Mouse (Mus musculus): ENCODE results near the gene Gpx3. TPM values are rescaled to one million over a fixed set of nuclear protein-coding genes. Genes with fewer than 3 reads are reported as not detected.

Gpx3 gene
- under 1 TPM; 0.04 to 0.30 TPM for polyA plus RNA-seq (2012; fragmentation: generic; extraction: Trizol)

DNA sequence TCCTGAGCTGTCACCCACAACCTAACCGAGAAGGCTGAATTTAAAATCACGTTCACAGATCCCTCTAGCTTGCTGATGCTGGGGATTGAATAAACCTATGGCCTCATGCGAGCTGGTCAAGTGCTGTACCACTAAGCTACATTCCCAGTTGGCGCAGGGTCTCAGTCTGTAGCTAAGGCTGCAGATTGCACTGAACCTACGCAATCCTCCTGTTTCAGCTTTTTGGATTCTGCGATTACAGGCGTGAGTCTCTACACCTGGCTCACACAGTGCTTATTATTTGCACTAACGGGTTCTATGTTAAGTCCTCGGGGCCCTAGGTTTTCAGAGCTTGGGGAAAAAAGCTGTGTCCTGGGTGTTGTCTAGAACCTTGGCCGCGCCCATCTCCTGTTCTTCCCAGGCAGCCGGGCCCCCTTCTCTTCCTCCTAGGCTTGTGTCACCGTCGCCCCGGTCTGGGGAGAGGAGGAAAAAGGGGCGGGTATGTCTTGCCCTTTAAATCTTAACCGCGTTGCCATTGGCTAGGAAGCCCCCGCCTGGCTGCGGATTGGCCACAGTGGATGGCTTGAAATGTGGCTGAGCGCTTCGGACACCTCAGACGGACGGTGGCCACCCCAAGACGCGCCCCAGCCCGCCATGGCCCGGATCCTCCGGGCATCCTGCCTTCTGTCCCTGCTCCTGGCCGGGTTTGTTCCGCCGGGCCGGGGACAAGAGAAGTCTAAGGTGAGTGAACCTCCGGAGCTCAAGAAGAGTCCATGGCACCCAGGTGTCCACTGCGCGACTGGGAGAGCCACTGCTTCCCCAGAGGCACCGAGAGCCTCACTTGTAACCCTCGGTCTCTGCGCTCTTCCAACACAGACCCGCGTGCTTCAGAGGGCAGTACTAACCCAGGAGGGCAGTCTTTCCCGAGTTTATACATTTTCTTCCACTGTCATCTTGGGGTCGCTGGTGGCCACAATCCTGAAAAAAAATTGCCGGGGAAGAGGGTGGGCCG is at the start of gene Gpx3:
Gpx3 (plus strand) TSS at position 121 of the 991 bp plus-strand sequence.

DNA sequence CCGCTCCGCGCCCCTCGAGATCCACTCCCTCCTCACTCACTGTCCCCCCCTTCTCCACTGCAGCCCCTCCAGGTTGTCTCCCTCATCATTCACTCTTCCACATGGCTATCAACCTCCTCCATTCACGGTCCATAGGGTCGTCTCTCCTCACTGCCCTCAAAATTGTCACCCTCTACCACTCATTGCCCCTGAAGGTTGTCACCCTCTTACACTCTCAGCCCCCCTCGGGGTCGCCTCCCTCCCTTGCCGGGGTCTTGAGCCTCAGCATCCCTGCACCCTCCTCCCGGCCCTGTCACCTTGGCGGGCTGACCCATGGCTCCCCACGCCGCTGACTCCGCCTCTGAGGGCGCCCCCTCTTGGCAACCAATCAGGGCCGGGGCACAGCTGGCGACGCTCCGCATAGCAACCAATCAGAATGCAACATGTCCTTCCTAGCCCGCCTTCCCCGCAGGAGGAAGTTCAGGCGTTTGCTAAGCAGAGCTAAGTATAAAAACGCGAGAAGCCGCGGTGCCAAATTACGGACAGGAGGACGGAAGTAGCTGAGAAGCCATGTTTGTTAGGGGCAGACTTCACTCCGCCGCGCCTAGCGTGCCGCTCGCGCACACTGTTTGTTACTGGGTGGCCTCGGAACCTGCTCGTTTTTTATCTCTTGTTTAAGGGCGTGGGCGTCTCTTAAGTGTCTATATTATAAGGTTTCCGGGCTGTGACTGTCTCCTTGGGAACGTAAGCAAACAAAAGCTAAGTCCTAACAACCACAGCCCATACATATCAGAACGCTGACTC is 41.8 kb upstream of the Gpx3 start, which contains the start of gene Lyrm7:
Lyrm7 (minus strand) TSS at position 661 of the 783 bp plus-strand sequence.

DNA sequence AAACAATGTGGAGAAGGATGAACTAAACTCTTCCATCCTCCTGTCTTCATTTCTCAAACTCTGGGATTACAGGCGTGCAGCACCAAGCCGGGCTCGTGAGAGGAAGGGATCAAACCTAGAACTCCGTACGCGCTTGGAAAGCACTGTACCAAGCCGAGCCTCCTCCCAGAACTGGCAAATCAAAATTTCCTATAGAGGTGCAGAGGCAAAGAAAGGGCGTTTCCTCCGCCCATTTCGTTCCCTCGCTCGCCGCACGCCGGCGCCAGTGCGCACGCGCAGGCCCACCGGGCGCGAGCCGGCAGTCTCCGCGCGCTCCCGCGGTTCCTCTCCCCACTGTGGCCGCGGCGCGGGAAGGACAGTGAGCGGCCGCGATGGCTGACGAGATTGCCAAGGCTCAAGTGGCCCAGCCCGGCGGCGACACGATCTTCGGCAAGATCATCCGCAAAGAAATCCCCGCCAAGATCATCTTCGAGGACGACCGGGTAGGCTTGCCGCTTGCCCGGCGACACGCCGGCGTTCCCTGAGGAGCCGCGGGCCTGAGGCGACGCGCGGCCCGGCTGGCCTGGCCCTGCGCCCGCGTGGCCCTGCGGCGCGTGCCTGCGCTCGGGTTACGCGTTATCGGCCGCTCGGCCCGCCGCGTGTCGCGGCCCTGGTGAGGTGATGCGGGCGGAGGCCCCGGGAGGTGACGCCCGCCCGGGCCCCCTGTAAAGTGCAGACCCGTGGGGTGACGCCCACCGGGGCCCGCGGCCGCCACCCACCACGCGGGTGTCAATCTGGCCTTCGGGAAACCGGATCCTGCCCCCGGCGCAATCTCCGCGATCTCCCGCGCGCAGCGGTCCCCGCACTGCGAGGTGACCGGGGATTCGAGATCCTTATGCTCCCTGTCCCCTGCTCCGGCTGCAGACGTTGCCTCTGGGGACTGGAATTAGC is 35.9 kb upstream of the Gpx3 start, which contains the start of gene Hint1:
Hint1 (plus strand) TSS at position 265 of the 930 bp plus-strand sequence.

Other genes starting within 250 kb of the Gpx3 start
- gene Cdc42se2, start 114.8 kb upstream of the Gpx3 start, polyA plus RNA-seq (2012; fragmentation: generic; extraction: Trizol) = 10 to 100 TPM in 1 of 2 experiments, 1 to 10 TPM in 1; 5.5 to 16.7 TPM
- 1 to 10 TPM in 1 of 2 experiments, under 1 TPM in 1; 0.13 to 1.8 TPM for gene Lyrm7, start 41.5 kb upstream of the Gpx3 start, polyA plus RNA-seq (2012; fragmentation: generic; extraction: Trizol)
- gene Hint1, start 36.1 kb upstream of the Gpx3 start, polyA plus RNA-seq (2012; fragmentation: generic; extraction: Trizol) = 1,000 to 10,000 TPM; 1,198 to 1,532 TPM
- 10 to 100 TPM; 24.6 to 84.0 TPM for gene Tnip1, start 60.5 kb downstream of the Gpx3 start, polyA plus RNA-seq (2012; fragmentation: generic; extraction: Trizol)
- 100 to 1,000 TPM; 161 to 416 TPM for gene Anxa6, start 131.0 kb downstream of the Gpx3 start, polyA plus RNA-seq (2012; fragmentation: generic; extraction: Trizol)
- not detected for gene Ccdc69, start 175.7 kb downstream of the Gpx3 start, polyA plus RNA-seq (2012; fragmentation: generic; extraction: Trizol)
- 10 to 100 TPM in 1 of 2 experiments, 1 to 10 TPM in 1; 1.3 to 10.1 TPM for gene Gm2a, start 195.7 kb downstream of the Gpx3 start, polyA plus RNA-seq (2012; fragmentation: generic; extraction: Trizol)
- gene Slc36a3, start 249.3 kb downstream of the Gpx3 start, polyA plus RNA-seq (2012; fragmentation: generic; extraction: Trizol) = under 1 TPM in 1 of 2 experiments, not detected in 1; 0.05 TPM